Mouse (Mus musculus) kidney, postnatal 0 days (tissue): ENCODE measurements at regions not wholly inside any gene's neighbourhood (a gene's known extent, or its start where the extent isn't known, plus 50 kb on each side); places are given as distances from the start of the nearest gene placed in this dataset.

Experiments
- ATAC-seq: fragments of 200-750 bp; cut with Nextera tagmentation; replicated peaks from 2 replicates; pipeline ENCODE4 v1.8.0; 2017; ENCODE audit warnings: low read depth, moderate number of reproducible peaks, moderate TSS enrichment, moderate library complexity; ENCODE audit not compliant: low FRiP score
- DNase-seq: peaks from one replicate; pipeline ENCODE4 v3.0.0-alpha.2; 2016; ENCODE audit warnings: low spot score
- H3K27ac ChIP-seq: fragments of 300-500 bp; sonication (generic); 2 replicates; pipeline ENCODE4 v1.5.1; 2014; ENCODE audit warnings: mild to moderate bottlenecking
- H3K27me3 ChIP-seq: fragments of 300-500 bp; sonication (generic); 2 replicates; pipeline ENCODE4 v1.6.1; 2014; ENCODE audit warnings: low read length, mixed read lengths; ENCODE audit not compliant: insufficient read depth
- H3K36me3 ChIP-seq: fragments of 300-500 bp; sonication (generic); 2 replicates; pipeline ENCODE4 v1.6.1; 2014; ENCODE audit warnings: low read length, mixed read lengths; ENCODE audit not compliant: insufficient read depth
- H3K4me1 ChIP-seq: fragments of 300-500 bp; sonication (generic); replicated peaks from 2 replicates; pipeline ENCODE4 v1.6.1; 2014; ENCODE audit warnings: antibody characterized with exemption, low read length, mixed read lengths; ENCODE audit not compliant: insufficient read depth
- H3K4me2 ChIP-seq: fragments of 300-500 bp; sonication (generic); 2 replicates; pipeline ENCODE4 v1.6.1; 2014; ENCODE audit warnings: mild to moderate bottlenecking, low read length, moderate library complexity, mixed read lengths
- H3K4me3 ChIP-seq: fragments of 300-500 bp; sonication (generic); replicated peaks from 2 replicates; pipeline ENCODE4 v1.5.1; 2014; ENCODE audit warnings: low read depth, low read length
- H3K9ac ChIP-seq: fragments of 300-500 bp; sonication (generic); 2 replicates; pipeline ENCODE4 v1.6.1; 2014; ENCODE audit warnings: low read depth, low read length
- H3K9me3 ChIP-seq: fragments of 300-500 bp; sonication (generic); replicated peaks from 2 replicates; pipeline ENCODE4 v1.6.1; 2016; ENCODE audit warnings: low read length, inconsistent platforms, mixed read lengths
- CTCF ChIP-seq: IDR thresholded peaks from 2 replicates; pipeline ENCODE4 v1.5.1; 2016; ENCODE audit warnings: antibody characterized with exemption, low read depth, mild to moderate bottlenecking, moderate library complexity
- WGBS: fragments of 180-500 bp; shearing (Covaris S2); extraction: QIAGEN DNeasy Blood & Tissue Kit; methylation state at CpG from one replicate; pipeline ENCODE4 v1.1.7; 2014; 5-methylcytosine and 5-hydroxymethylcytosine counted together

DNA sequence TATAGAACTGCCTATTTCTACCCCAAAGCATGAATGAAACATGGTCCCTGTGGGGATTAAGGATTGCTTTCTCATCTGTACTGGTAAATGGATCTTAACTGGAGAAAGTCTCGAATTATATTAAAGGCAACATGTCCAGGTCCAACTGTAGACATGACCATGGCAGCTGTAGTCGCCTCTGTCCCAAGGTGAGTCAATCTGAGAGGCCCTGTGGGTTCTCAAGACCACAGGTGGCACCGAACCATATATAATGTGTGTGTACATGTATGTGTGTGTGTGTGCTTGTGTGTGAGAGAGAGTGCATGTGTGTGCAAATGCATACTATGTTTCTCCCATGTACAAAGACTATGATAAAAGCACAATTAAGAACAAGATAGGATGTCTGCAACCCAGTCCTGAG lies 105.9 kb upstream of the Kcnj15 start:
- no peaks in the 10 kb centered on the region for H3K27me3 ChIP-seq
- no peak for TF ChIP-seq CTCF
- no peak for ATAC-seq
- no peak overlapping the region for H3K4me2 ChIP-seq
- no peaks in the 10 kb centered on the region for H3K9me3 ChIP-seq
- H3K36me3 ChIP-seq, result no peaks in the 10 kb centered on the region
- H3K27ac ChIP-seq, result no peak overlapping the region
- H3K9ac ChIP-seq, result no peak overlapping the region
- no peak for DNase-seq
- H3K4me1 ChIP-seq, result no peaks in the 10 kb centered on the region
- no peak overlapping the region for H3K4me3 ChIP-seq
- 76% methylated on average over 3 of the region's 3 CpGs for WGBS

- H3K4me1 ChIP-seq, result no peaks in the 10 kb centered on the region
Measured at GRCm38 (mm10) chr16:95151914-95152313, 105.4 kb upstream of the Kcnj15 start.

GRCm38 (mm10) chr16:95152742-95153383 lies 104.5 kb upstream of the Kcnj15 start:
- H3K9ac ChIP-seq, result no peak overlapping the region
- no peaks in the 10 kb centered on the region for H3K4me1 ChIP-seq
- no peak overlapping the region for H3K4me3 ChIP-seq
- WGBS, result 56% methylated on average over 13 of the region's 13 CpGs
- no peak overlapping the region for H3K4me2 ChIP-seq
- no peaks in the 10 kb centered on the region for H3K36me3 ChIP-seq
- no peak for TF ChIP-seq CTCF
- no peak for ATAC-seq
- H3K27me3 ChIP-seq, result no peaks in the 10 kb centered on the region
- no peaks in the 10 kb centered on the region for H3K9me3 ChIP-seq
- H3K27ac ChIP-seq, result no peak overlapping the region
- no peak for DNase-seq

More at GRCm38 (mm10) chr16:95151914-95152313, 105.4 kb upstream of the Kcnj15 start:
- DNase-seq, result no peak
- Histone ChIP-seq H3K4me2 (no peak overlapping the region), H3K9me3 (no peaks in the 10 kb centered on the region), H3K4me3 (no peak overlapping the region), H3K27me3 (no peaks in the 10 kb centered on the region), H3K27ac (no peak overlapping the region), H3K36me3 (no peaks in the 10 kb centered on the region), H3K9ac (no peak overlapping the region)
- no peak for TF ChIP-seq CTCF
- WGBS, result 48% methylated on average over 6 of the region's 6 CpGs
- ATAC-seq, result no peak

DNA sequence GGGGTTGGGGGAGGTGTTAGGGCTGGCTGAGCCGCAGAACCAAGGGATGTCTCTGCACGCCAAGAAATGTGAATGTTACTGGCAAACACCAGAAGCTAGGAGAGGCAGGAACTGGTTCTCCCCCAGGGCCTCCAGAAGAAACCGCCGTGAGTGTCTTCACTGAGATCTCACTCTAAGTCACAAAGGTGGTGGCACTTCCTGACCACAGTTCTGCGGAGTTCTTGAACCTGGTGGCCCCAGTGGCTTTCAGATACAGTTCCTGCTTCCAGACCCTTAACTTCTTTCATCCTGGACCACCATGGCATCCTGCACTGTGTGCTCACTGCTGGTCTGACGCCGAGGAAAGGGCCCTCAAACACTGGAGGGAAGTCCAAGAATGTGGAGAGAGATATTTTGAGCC lies 89.0 kb upstream of the Kcnj15 start:
- no peaks in the 10 kb centered on the region for H3K4me1 ChIP-seq
- no peak for ATAC-seq
- no peaks in the 10 kb centered on the region for H3K27me3 ChIP-seq
- no peaks in the 10 kb centered on the region for H3K9me3 ChIP-seq
- no peak for TF ChIP-seq CTCF
- no peak overlapping the region for H3K4me3 ChIP-seq
- no peak for DNase-seq
- no peaks in the 10 kb centered on the region for H3K36me3 ChIP-seq
- no peak overlapping the region for H3K27ac ChIP-seq
- H3K9ac ChIP-seq, result no peak overlapping the region
- H3K4me2 ChIP-seq, result no peak overlapping the region
- WGBS, result 83% methylated on average over 7 of the region's 7 CpGs

- Histone ChIP-seq H3K4me2 (no peak overlapping the region), H3K4me1 (no peaks in the 10 kb centered on the region), H3K27me3 (no peaks in the 10 kb centered on the region), H3K27ac (no peak overlapping the region), H3K9ac (no peak overlapping the region), H3K36me3 (no peaks in the 10 kb centered on the region), H3K4me3 (no peak overlapping the region), H3K9me3 (no peaks in the 10 kb centered on the region)
- ATAC-seq (no peak), DNase-seq (no peak)
- TF ChIP-seq CTCF, result no peak
- 93% methylated on average over 1 of the region's 1 CpGs for WGBS
Measured at GRCm38 (mm10) chr16:95169346-95169745, 88.0 kb upstream of the Kcnj15 start.

GRCm38 (mm10) chr16:95180562-95180961 lies 76.8 kb upstream of the Kcnj15 start:
- no peak for DNase-seq

GRCm38 (mm10) chr16:95185341-95185740 lies 72.0 kb upstream of the Kcnj15 start:
- 42% methylated on average over 9 of the region's 9 CpGs for WGBS
- Histone ChIP-seq H3K4me1 (no peaks in the 10 kb centered on the region), H3K4me3 (no peak overlapping the region), H3K9me3 (no peaks in the 10 kb centered on the region), H3K27me3 (no peaks in the 10 kb centered on the region), H3K27ac (no peak overlapping the region), H3K4me2 (no peak overlapping the region), H3K9ac (no peak overlapping the region), H3K36me3 (no peaks in the 10 kb centered on the region)
- ATAC-seq (no peak), DNase-seq (peak; percentile 58)
- no peak for TF ChIP-seq CTCF

More at GRCm38 (mm10) chr16:95180562-95180961, 76.8 kb upstream of the Kcnj15 start:
- ATAC-seq, result no peak
- WGBS, result 84% methylated on average over 5 of the region's 5 CpGs
- Histone ChIP-seq H3K4me3 (no peak overlapping the region), H3K4me2 (no peak overlapping the region), H3K4me1 (no peaks in the 10 kb centered on the region), H3K9ac (no peak overlapping the region), H3K9me3 (no peaks in the 10 kb centered on the region), H3K27ac (no peak overlapping the region), H3K36me3 (no peaks in the 10 kb centered on the region), H3K27me3 (no peaks in the 10 kb centered on the region)
- no peak for TF ChIP-seq CTCF
